Mouse (Mus musculus) ES-CJ7 (cell line): ENCODE measurements around the gene Olfr1441.

Source experiments
- DNase-seq: peaks from one replicate; pipeline ENCODE4 v3.0.0; 2011; ENCODE audit warnings: low read depth, low spot score

Gene Olfr1441

GRCm38 (mm10) chr19:12462851-12463721, 45.9 kb downstream of the Olfr1441 start:
- no peak for DNase-seq

DNA sequence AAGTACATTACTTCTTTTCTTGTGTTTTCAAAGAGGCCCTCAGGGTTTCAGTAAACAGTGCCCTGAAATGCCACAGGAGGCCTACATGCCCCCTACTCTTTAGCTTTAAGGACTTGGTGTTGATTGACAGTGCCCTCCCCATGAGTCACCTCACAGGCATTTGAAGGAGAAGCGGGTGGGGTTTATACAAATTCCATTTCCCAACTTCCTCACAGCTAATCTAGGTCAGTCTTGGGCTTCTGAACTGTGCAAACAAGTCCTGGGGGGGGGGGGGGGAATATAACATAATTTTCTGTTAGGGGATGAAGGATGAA, 46.4 kb downstream of the Olfr1441 start:
- DNase-seq = peak; percentile 33

DNA sequence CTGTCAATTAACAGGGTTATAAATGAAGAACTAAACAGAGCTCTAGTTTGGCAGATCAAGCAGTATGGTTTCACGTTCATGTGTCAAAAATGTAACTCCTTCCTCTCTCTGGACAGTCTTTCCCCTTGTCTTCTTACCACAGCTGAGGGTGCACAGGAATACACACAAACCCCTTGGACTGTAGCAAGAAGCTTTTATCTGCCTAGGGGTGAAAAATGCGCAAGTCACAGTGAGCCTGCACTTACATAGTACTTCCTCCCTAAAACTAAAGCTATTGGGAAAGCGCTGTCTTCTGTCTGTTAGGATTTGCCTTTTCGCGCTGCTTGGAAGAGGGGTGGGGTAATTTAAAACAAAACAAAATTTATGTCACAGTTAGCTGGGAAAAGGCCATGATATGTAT, 46.9 kb downstream of the Olfr1441 start:
- no peak for DNase-seq

- no peak for DNase-seq
These were observed 47.4 kb downstream of the Olfr1441 start for GRCm38 (mm10) chr19:12464674-12465073.

DNA sequence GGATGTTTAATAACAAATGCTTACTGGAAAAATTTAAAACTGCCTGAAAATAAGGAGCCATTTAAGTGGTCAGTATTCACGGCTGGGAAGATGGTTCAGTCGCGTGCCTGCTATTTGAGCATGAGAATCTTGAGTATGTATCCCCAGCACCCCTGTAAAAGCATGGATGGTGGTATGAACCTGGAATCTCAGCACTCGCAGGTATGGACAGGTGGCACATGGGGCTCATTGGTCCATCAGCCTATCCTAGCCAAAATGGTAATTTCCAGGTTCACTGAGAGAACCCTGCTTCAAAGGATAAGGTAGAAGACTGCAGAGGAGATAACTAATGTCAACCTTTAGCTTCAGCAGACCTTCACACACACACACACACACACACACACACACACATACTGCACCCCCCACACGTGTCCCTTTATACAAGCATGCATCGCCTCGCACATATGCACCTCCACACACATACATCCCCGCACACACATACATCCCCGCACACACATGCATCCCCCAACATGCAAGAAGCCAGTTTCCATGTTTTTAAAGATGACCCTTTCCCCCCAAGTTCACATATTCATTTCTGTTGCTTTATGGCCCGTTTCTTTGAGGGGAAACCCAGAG, 48.4 kb downstream of the Olfr1441 start:
- no peak for DNase-seq

DNA sequence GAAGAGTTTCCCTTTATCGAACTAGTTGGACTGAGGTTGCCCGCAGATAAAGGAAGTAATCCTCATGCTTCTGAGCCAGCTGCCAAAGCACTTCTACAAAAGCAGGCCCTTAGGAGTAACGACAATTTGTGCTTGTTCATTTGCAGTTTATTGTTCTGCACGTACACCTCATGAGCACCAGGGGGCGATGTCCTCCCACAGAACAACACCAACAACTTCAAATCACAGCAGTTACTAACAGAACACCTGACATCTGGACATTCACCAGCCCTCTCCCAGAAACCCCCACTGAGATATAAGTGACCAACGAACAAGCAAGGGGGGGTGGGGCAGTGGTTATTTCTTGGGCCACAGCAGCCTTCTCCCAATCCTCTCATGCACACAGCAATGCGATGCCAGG, 49.0 kb downstream of the Olfr1441 start:
- peak; percentile 74 for DNase-seq

DNA sequence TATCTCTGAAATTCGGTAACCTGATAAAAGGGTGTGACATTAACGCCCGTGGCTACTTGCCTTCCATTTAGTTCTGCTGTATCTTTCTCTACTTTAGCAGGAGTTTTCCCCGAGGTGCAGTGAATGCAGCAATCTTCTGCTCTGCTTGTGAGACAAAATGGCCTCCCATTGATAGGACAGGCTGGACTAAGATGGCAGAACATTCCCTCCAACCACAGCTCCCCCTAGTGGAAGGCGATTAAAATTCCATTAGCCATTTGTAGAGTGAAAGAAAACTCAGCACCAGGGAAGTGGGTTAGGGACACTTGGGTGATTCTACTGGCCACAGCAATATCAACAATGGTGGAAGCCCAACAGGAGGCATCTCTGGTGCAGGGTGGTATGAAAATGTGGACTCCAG, 50.2 kb downstream of the Olfr1441 start:
- DNase-seq = peak; percentile 79

- no peak for DNase-seq
These were observed 54.6 kb downstream of the Olfr1441 start for GRCm38 (mm10) chr19:12471866-12472265.

DNA sequence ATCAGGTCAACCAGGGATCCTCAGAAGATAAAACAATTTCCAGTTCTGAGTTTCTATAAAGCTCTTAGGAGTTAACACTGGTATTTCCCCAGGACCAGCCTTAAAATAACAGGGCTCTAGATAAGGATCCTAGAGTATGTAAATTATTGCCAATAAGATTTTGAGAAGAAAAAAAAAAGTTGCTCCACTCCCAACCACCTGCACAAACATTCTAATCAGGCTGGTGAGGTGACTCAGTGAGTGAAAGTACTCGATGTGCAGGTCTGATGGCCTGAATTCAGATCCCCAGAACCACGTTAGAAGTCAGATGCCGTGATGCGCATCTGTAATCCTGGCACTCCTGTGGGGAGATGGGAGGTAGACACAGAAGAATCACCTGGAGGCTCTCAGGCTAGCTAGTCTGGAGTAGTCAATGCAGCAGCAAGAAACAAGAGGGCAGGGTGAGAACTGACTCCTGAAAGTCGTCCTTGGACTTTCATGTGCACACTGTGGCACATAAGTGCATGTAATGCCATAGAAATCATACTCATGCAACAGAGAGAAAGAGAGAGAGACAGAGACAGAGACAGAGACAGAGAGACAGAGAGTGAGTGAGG, 55.2 kb downstream of the Olfr1441 start:
- DNase-seq = no peak
